Mouse (Mus musculus) testis, adult 2 months (tissue): ENCODE measurements at regions not wholly inside any gene's neighbourhood (a gene's known extent, or its start where the extent isn't known, plus 50 kb on each side); places are given as distances from the start of the nearest gene placed in this dataset.

Source experiments
- CTCF ChIP-seq: fragments of 200-500 bp; IDR thresholded peaks from 2 replicates; pipeline ENCODE4 v1.5.1; 2012; ENCODE audit warnings: low read depth, mild to moderate bottlenecking, inconsistent platforms, low read length, moderate library complexity; ENCODE audit not compliant: control insufficient read depth, insufficient read depth, insufficient replicate concordance
- POLR2A ChIP-seq: fragments of 200-500 bp; IDR thresholded peaks from 2 replicates; pipeline ENCODE4 v1.6.1; 2012; ENCODE audit warnings: low read depth, mild to moderate bottlenecking, inconsistent platforms, low read length, moderate library complexity; ENCODE audit not compliant: control insufficient read depth

GRCm38 (mm10) chr3:41376848-41377582, 178.5 kb upstream of the Jade1 start:
- TF ChIP-seq POLR2A: peak; percentile 50; the same call in 1 of the 2 replicates
- no peak for TF ChIP-seq CTCF
